Mouse (Mus musculus) embryonic facial prominence, embryonic 10.5 days (tissue): Measurements from ENCODE around the gene Dtx3l. TPM values are rescaled to one million over a fixed set of nuclear protein-coding genes. Genes with fewer than 3 reads are reported as not detected.
A peak's percentile ranks its signal among the peaks of the same experiment; 100 is the strongest.
"Not testable (repeated sequence)": the region's sequence is repeated elsewhere in the genome, so short reads cannot be mapped to it uniquely, and the experiment has no call there.

ENCODE experiments used
- DNase-seq: peaks from one replicate; pipeline ENCODE4 v3.0.0-alpha.2; 2017; ENCODE audit warnings: low spot score
- H3K27ac ChIP-seq: fragments of 300-500 bp; sonication (generic); replicated peaks from 2 replicates; pipeline ENCODE4 v1.5.1; 2016; ENCODE audit warnings: mild to moderate bottlenecking
- H3K27me3 ChIP-seq: fragments of 300-500 bp; sonication (generic); replicated peaks from 2 replicates; pipeline ENCODE4 v1.6.1; 2016; ENCODE audit warnings: low read depth, mild to moderate bottlenecking; ENCODE audit not compliant: poor library complexity, severe bottlenecking
- H3K36me3 ChIP-seq: fragments of 300-500 bp; sonication (generic); replicated peaks from 2 replicates; pipeline ENCODE4 v1.6.1; 2016; ENCODE audit warnings: mild to moderate bottlenecking, moderate library complexity
- H3K4me1 ChIP-seq: fragments of 300-500 bp; sonication (generic); 2 replicates; pipeline ENCODE4 v1.6.1; 2016
- H3K4me3 ChIP-seq: fragments of 300-500 bp; sonication (generic); 2 replicates; pipeline ENCODE4 v1.5.1; 2016; ENCODE audit warnings: mild to moderate bottlenecking, moderate library complexity
- H3K9me3 ChIP-seq: fragments of 300-500 bp; sonication (generic); 2 replicates; pipeline ENCODE4 v1.6.1; 2016; ENCODE audit warnings: mild to moderate bottlenecking
- WGBS: fragments of 180-500 bp; shearing (Covaris S2); methylation state at CpG from one replicate; pipeline ENCODE4 v1.1.7; 2016; 5-methylcytosine and 5-hydroxymethylcytosine counted together
- polyA plus RNA-seq: library from polyadenylated mRNA; unstranded; fragments of >200 nt; fragmentation: Nextera tagmentation; extraction: Ambion mirVana; gene quantifications from 2 replicates; pipeline ENCODE4 v1.2.1, GENCODE M21; 2016

The Dtx3l gene
- 2.3 and 2.8 TPM in 2 replicates for polyA plus RNA-seq

GRCm38 (mm10) chr16:35938211-35939151 is at the start of gene Dtx3l, which contains the start of gene Parp9:
TSS of gene Dtx3l (minus strand) at chr16:35939151.
TSS of gene Parp9 (plus strand) at chr16:35938470.
- H3K27ac ChIP-seq = peak within 1 kb of the TSS; percentile 77
- DNase-seq = peak; percentile 67
- H3K9me3 ChIP-seq = no peaks in the 10 kb centered on the region
- H3K27me3 ChIP-seq = peaks cover 30% of the 10 kb centered on the region
- peaks cover 10% of the 10 kb centered on the region for H3K4me1 ChIP-seq
- H3K36me3 ChIP-seq = no peaks in the 10 kb centered on the region
- H3K4me3 ChIP-seq = peak within 1 kb of the TSS; percentile 66
- WGBS = 1% methylated on average over 52 of the region's 52 CpGs

GRCm38 (mm10) chr16:35987930-35988329 is 49.0 kb upstream of the Dtx3l start:
- Histone ChIP-seq H3K4me1 (peaks cover 5% of the 10 kb centered on the region), H3K27ac (no peak overlapping the region), H3K4me3 (no peak overlapping the region), H3K27me3 (no peaks in the 10 kb centered on the region), H3K9me3 (no peaks in the 10 kb centered on the region), H3K36me3 (peaks cover 4% of the 10 kb centered on the region; the same call in 1 of the 2 replicates)
- 93% methylated on average over 1 of the region's 1 CpGs for whole genome bisulfite sequencing
- no peak for DNase-seq

- WGBS = 76% methylated on average over 3 of the region's 3 CpGs
- peak overlapping the region; percentile 93 for H3K4me3 ChIP-seq
- 0 out of 2 replicates have a peak, but pooled peaks cover 3% of the 10 kb centered on the region for H3K9me3 ChIP-seq
- H3K27ac ChIP-seq = no peak overlapping the region
- H3K36me3 ChIP-seq = peaks cover 3% of the 10 kb centered on the region; the same call in 1 of the 2 replicates
- peaks cover 9% of the 10 kb centered on the region for H3K4me1 ChIP-seq
- no peak for DNase-seq
- no peaks in the 10 kb centered on the region for H3K27me3 ChIP-seq
Observed at GRCm38 (mm10) chr16:35984471-35984870, 45.5 kb upstream of the Dtx3l start.

- 0 out of 2 replicates have a peak, but pooled peaks cover 3% of the 10 kb centered on the region for H3K9me3 ChIP-seq
- WGBS = under 1% methylated on average over 86 of the region's 86 CpGs
Observed at GRCm38 (mm10) chr16:35983517-35984101, 44.7 kb upstream of the Dtx3l start.

GRCm38 (mm10) chr16:35982902-35983516 is 44.1 kb upstream of the Dtx3l start:
- peak overlapping the region; percentile 93 for H3K4me3 ChIP-seq
- H3K27ac ChIP-seq = peak overlapping the region; percentile 98
- H3K36me3 ChIP-seq = no peaks in the 10 kb centered on the region
- 0 out of 2 replicates have a peak, but pooled peaks cover 3% of the 10 kb centered on the region for H3K9me3 ChIP-seq
- peak; percentile 95 for DNase-seq
- H3K4me1 ChIP-seq = peaks cover 9% of the 10 kb centered on the region
- no peaks in the 10 kb centered on the region for H3K27me3 ChIP-seq
- under 1% methylated on average over 54 of the region's 54 CpGs for WGBS

More at GRCm38 (mm10) chr16:35983517-35984101, 44.7 kb upstream of the Dtx3l start:
- H3K27me3 ChIP-seq = no peaks in the 10 kb centered on the region
- H3K36me3 ChIP-seq = no peaks in the 10 kb centered on the region
- H3K4me1 ChIP-seq = peaks cover 9% of the 10 kb centered on the region
- peak overlapping the region; percentile 93 for H3K4me3 ChIP-seq
- H3K27ac ChIP-seq = peak overlapping the region; percentile 98
- DNase-seq = no peak

GRCm38 (mm10) chr16:35982506-35982901 is 43.6 kb upstream of the Dtx3l start:
- DNase-seq = no peak
- H3K27me3 ChIP-seq = no peaks in the 10 kb centered on the region
- no peaks in the 10 kb centered on the region for H3K36me3 ChIP-seq
- H3K4me3 ChIP-seq = peak overlapping the region; percentile 93
- peak overlapping the region; percentile 98 for H3K27ac ChIP-seq
- 5% methylated on average over 15 of the region's 15 CpGs for WGBS
- 0 out of 2 replicates have a peak, but pooled peaks cover 3% of the 10 kb centered on the region for H3K9me3 ChIP-seq
- peaks cover 9% of the 10 kb centered on the region for H3K4me1 ChIP-seq

GRCm38 (mm10) chr16:35981363-35981821 is 42.4 kb upstream of the Dtx3l start:
- Histone ChIP-seq H3K27me3 (no peaks in the 10 kb centered on the region), H3K4me3 (no peak overlapping the region), H3K4me1 (peaks cover 9% of the 10 kb centered on the region), H3K27ac (no peak overlapping the region), H3K9me3 (0 out of 2 replicates have a peak, but pooled peaks cover 3% of the 10 kb centered on the region), H3K36me3 (no peaks in the 10 kb centered on the region)
- DNase-seq = peak; percentile 100
- 47% methylated on average over 19 of the region's 19 CpGs for WGBS

- not testable (repeated sequence) for DNase-seq, H3K27ac ChIP-seq, H3K9me3 ChIP-seq, H3K27me3 ChIP-seq, H3K4me3 ChIP-seq, H3K36me3 ChIP-seq, H3K4me1 ChIP-seq
- WGBS = 88% methylated on average over 1 of the region's 1 CpGs
Observed at GRCm38 (mm10) chr16:35978450-35978849, 39.5 kb upstream of the Dtx3l start, which contains the start of gene Kpna1. TSS of gene Kpna1 (plus strand) at chr16:35978750.

GRCm38 (mm10) chr16:35974021-35974420 is 35.1 kb upstream of the Dtx3l start:
- Histone ChIP-seq H3K36me3 (no peaks in the 10 kb centered on the region), H3K4me1 (no peaks in the 10 kb centered on the region), H3K27ac (no peak overlapping the region), H3K4me3 (no peak overlapping the region), H3K9me3 (no peaks in the 10 kb centered on the region), H3K27me3 (no peaks in the 10 kb centered on the region)
- 58% methylated on average over 1 of the region's 1 CpGs for WGBS
- DNase-seq = no peak

GRCm38 (mm10) chr16:35968149-35968548 is 29.2 kb upstream of the Dtx3l start:
- Histone ChIP-seq H3K36me3 (no peaks in the 10 kb centered on the region), H3K27me3 (no peaks in the 10 kb centered on the region), H3K4me3 (no peak overlapping the region), H3K4me1 (no peaks in the 10 kb centered on the region), H3K27ac (no peak overlapping the region), H3K9me3 (no peaks in the 10 kb centered on the region)
- no peak for DNase-seq
- 69% methylated on average over 2 of the region's 2 CpGs for WGBS

GRCm38 (mm10) chr16:35967319-35967718 is 28.4 kb upstream of the Dtx3l start:
- 89% methylated on average over 4 of the region's 4 CpGs for WGBS
- H3K4me3 ChIP-seq = no peak overlapping the region

More at GRCm38 (mm10) chr16:35967319-35967718, 28.4 kb upstream of the Dtx3l start:
- Histone ChIP-seq H3K9me3 (no peaks in the 10 kb centered on the region), H3K27me3 (no peaks in the 10 kb centered on the region), H3K36me3 (no peaks in the 10 kb centered on the region), H3K27ac (no peak overlapping the region), H3K4me1 (no peaks in the 10 kb centered on the region)
- DNase-seq = no peak
